Comparison of ENCODE assay signal across 26 mouse cellular contexts in the genomic region with DNA sequence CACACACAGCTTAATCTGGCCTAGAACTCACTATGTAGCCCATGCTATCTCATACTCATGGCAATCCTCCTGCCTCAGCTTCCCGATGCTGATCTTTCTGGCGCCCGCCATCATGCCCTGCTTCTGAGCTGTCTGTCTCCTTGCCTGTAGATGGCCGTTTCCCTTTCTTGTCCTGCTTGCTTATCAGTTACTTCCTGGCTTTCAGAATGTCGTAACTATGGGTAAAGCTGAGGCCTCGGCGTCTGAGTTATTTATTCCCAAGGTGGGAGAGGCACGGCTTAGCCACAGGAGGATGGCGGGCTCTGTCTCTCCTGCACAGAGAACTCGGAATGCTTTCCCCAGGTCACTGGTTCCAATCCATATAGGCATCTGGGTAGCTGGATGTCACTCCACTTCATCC.
DNase-seq lines count a peak whose midpoint lies in the region; ATAC-seq and TF ChIP-seq lines count a peak whose summit lies in the region.
"Had no signal": no experiment of that assay in that cellular context is flagged by ENCODE, and none has a peak within 500 bp of the region (broad histone marks: within the 10 kb centered on the region; RNA-seq: fewer than 3 reads in every experiment).

No protein-coding gene starts in this region.

- intact Hi-C loops in heart, adult 2 months (cut with DNase I) = loop anchor here (5.0 kb wide), 1 partner anchor 114 kb away; the partner anchor contains the start of gene Coro2b
- intact Hi-C loops in heart, postnatal 25 days (cut with DNase I) = no loop called here

- peaks cover 16% of the 10 kb centered on the region for H3K4me1 ChIP-seq in heart, adult 2 months (ENCODE audit: control insufficient read depth, insufficient read depth, low read length)
- peaks cover 13% of the 10 kb centered on the region for H3K4me1 ChIP-seq in heart, postnatal 0 days (ENCODE audit: control insufficient read depth, insufficient read depth)
- peaks cover 7% of the 10 kb centered on the region; the same call in 1 of the 2 replicates for H3K4me1 ChIP-seq in lung, postnatal 0 days (ENCODE audit: insufficient read depth, low read depth, low read length)
- H3K4me1 ChIP-seq: hindbrain, embryonic 15.5 days had no signal

- H3K4me3 ChIP-seq in heart, adult 2 months = no peak overlapping the region
- no peak overlapping the region for H3K4me3 ChIP-seq in heart, postnatal 0 days (ENCODE audit: low read depth, low read length)
- H3K4me3 ChIP-seq in lung, postnatal 0 days (ENCODE audit: low read depth, low read length) = no peak overlapping the region
- H3K4me3 ChIP-seq: embryonic facial prominence, embryonic 13.5 days; forebrain, embryonic 10.5 days; forebrain, embryonic 15.5 days; hindbrain, embryonic 15.5 days; liver, embryonic 13.5 days; stomach, embryonic 15.5 days had no signal

- no peaks in the 10 kb centered on the region for H3K79me2 ChIP-seq in heart, adult 2 months (replicated peaks; ENCODE audit: control insufficient read depth, insufficient read depth, low read length)

- no peaks in the 10 kb centered on the region for H3K36me3 ChIP-seq in heart, adult 2 months (ENCODE audit: control insufficient read depth, insufficient read depth, low read length)
- peaks cover 3% of the 10 kb centered on the region; the same call in 1 of the 2 replicates for H3K36me3 ChIP-seq in heart, postnatal 0 days (replicated peaks; ENCODE audit: control insufficient read depth, insufficient read depth, low read length)
- 0 out of 2 replicates have a peak, but pooled peaks cover 7% of the 10 kb centered on the region for H3K36me3 ChIP-seq in lung, postnatal 0 days (ENCODE audit: insufficient read depth, low read length)
- H3K36me3 ChIP-seq: liver, embryonic 13.5 days; stomach, embryonic 15.5 days had no signal

- H3K9ac ChIP-seq in heart, adult 2 months (ENCODE audit: low read depth, low read length) = no peak overlapping the region
- no peak overlapping the region for H3K9ac ChIP-seq in heart, postnatal 0 days (replicated peaks; ENCODE audit: low read depth, low read length)
- no peak overlapping the region for H3K9ac ChIP-seq in lung, postnatal 0 days (replicated peaks; ENCODE audit: low read depth)
- H3K9ac ChIP-seq: embryonic facial prominence, embryonic 13.5 days; forebrain, embryonic 15.5 days; hindbrain, embryonic 15.5 days; liver, embryonic 13.5 days; lung, embryonic 14.5 days; stomach, embryonic 15.5 days had no signal

- 38% methylated on average over 10 of the region's 10 CpGs for WGBS in heart, adult 2 months
- 54% methylated on average over 10 of the region's 10 CpGs for WGBS in heart, postnatal 0 days
- WGBS in lung, postnatal 0 days = 51% methylated on average over 10 of the region's 10 CpGs

- peak overlapping the region; percentile 93 for H3K27ac ChIP-seq in heart, adult 2 months
- H3K27ac ChIP-seq in heart, postnatal 0 days (ENCODE audit: low read depth) = no peak overlapping the region
- peak overlapping the region; percentile 3; the same call in 1 of the 2 replicates for H3K27ac ChIP-seq in lung, postnatal 0 days (ENCODE audit: low read length)
- H3K27ac ChIP-seq: embryonic facial prominence, embryonic 13.5 days; forebrain, embryonic 10.5 days; forebrain, embryonic 15.5 days; hindbrain, embryonic 15.5 days; liver, embryonic 13.5 days; stomach, embryonic 15.5 days had no signal

- TF ChIP-seq EP300 in heart, adult 2 months (IDR thresholded peaks at IDR 0.05; ENCODE audit: insufficient read depth, low read depth, low read length) = no peak
- no peak for TF ChIP-seq EP300 in heart, postnatal 0 days (IDR thresholded peaks at IDR 0.05; ENCODE audit: low read depth)
- TF ChIP-seq EP300 in lung, postnatal 0 days (IDR thresholded peaks at IDR 0.05) = no peak

- no peak overlapping the region for H3K4me2 ChIP-seq in heart, postnatal 0 days (ENCODE audit: low read depth, low read length)
- H3K4me2 ChIP-seq in lung, postnatal 0 days (replicated peaks; ENCODE audit: low read depth, low read length) = no peak overlapping the region
- H3K4me2 ChIP-seq: embryonic facial prominence, embryonic 13.5 days; forebrain, embryonic 15.5 days; hindbrain, embryonic 15.5 days; liver, embryonic 13.5 days; lung, embryonic 14.5 days; stomach, embryonic 15.5 days had no signal

- no peak for ATAC-seq in heart, postnatal 0 days (ENCODE audit: insufficient read depth, low read depth)
- no peak for ATAC-seq in lung, postnatal 0 days
- ATAC-seq: forebrain, embryonic 15.5 days; inflammation-experienced regulatory T-cells, adult 6 months; midbrain, embryonic 16.5 days had no signal

- no peak for TF ChIP-seq POLR2A in heart, adult 2 months (IDR thresholded peaks at IDR 0.05; ENCODE audit: insufficient read depth, low read depth, low read length)

- no peak for TF ChIP-seq CTCF in heart, adult 2 months (IDR thresholded peaks at IDR 0.05)
- no peak for TF ChIP-seq CTCF in heart, postnatal 0 days (IDR thresholded peaks at IDR 0.05; ENCODE audit: low read depth)
- TF ChIP-seq CTCF in lung, postnatal 0 days (IDR thresholded peaks at IDR 0.05) = peak; percentile 25; the same call in 1 of the 2 replicates

- H3K27me3 ChIP-seq in heart, adult 2 months (ENCODE audit: control insufficient read depth, insufficient read depth, low read length) = no peaks in the 10 kb centered on the region
- H3K27me3 ChIP-seq in heart, postnatal 0 days (ENCODE audit: control insufficient read depth, insufficient read depth, low read length) = no peaks in the 10 kb centered on the region
- H3K27me3 ChIP-seq in lung, postnatal 0 days (replicated peaks; ENCODE audit: insufficient read depth, low read length) = no peaks in the 10 kb centered on the region
- H3K27me3 ChIP-seq: CH12.LX; embryonic facial prominence, embryonic 13.5 days; forebrain, embryonic 15.5 days; hindbrain, embryonic 15.5 days; liver, embryonic 13.5 days; stomach, embryonic 15.5 days had no signal

- 0 out of 2 replicates have a peak, but pooled peaks cover 4% of the 10 kb centered on the region for H3K9me3 ChIP-seq in heart, postnatal 0 days (replicated peaks; ENCODE audit: control insufficient read depth, low read length)
- H3K9me3 ChIP-seq in lung, postnatal 0 days (ENCODE audit: low read length) = no peaks in the 10 kb centered on the region
- H3K9me3 ChIP-seq: embryonic facial prominence, embryonic 13.5 days; forebrain, embryonic 15.5 days; hindbrain, embryonic 15.5 days; stomach, embryonic 15.5 days had no signal

- no peak for DNase-seq in heart, adult 2 months
- DNase-seq in heart, postnatal 25 days (ENCODE audit: low spot score) = no peak
- DNase-seq in heart, postnatal 0 days (ENCODE audit: low spot score) = peak; percentile 5
- no peak for DNase-seq in heart, postnatal 4 days
- peak; percentile 23 for DNase-seq in lung, postnatal 0 days (ENCODE audit: low spot score)
- DNase-seq in lung, postnatal 4 days = no peak
- peak; percentile 67 for DNase-seq in yolk sac, embryonic 10.5 days (ENCODE audit: low spot score)
- DNase-seq in Muller cell, postnatal 12 days (ENCODE audit: inconsistent ontology term) = no peak
- DNase-seq: adrenal gland, postnatal 10 days; cerebellum, adult 11 months; cerebellum, adult 9-11 months; kidney, adult 11 months; kidney, postnatal 14 days; layer of hippocampus, postnatal 36 days; left cerebral cortex, postnatal 4 days; liver, embryonic 13.5 days; lung, embryonic 14.5 days; right cerebral cortex, postnatal 25 days had no signal

Comparison
In these comparisons a context has a peak if more than half of its experiments do, and no peak if none do; other contexts are left out.
1. DNase-seq: peak in heart, postnatal 0 days (single experiment), lung, postnatal 0 days (single experiment) and yolk sac, embryonic 10.5 days (single experiment); none in heart, adult 2 months (0 of 2), heart, postnatal 25 days (single experiment), heart, postnatal 4 days (single experiment), lung, postnatal 4 days (0 of 2) and Muller cell, postnatal 12 days (single experiment).